Mouse (Mus musculus) cerebellum, adult 8-10 months (tissue): ENCODE results near the gene Cacna2d2.
"Not testable (repeated sequence)": the region's sequence is repeated elsewhere in the genome, so short reads cannot be mapped to it uniquely, and the experiment has no call there.

Experiments used
- DNase-seq: peaks from one replicate; pipeline ENCODE4 v3.0.0; 2022

The Cacna2d2 gene

GRCm38 (mm10) chr9:107566041-107566709 lies 166.8 kb downstream of the Cacna2d2 start:
- peak; percentile 74 for DNase-seq

- no peak for DNase-seq
Observed at GRCm38 (mm10) chr9:107566855-107567254, 167.4 kb downstream of the Cacna2d2 start.

GRCm38 (mm10) chr9:107567702-107568319 lies 168.4 kb downstream of the Cacna2d2 start, which contains the start of gene Hyal2:
Hyal2 (plus strand) TSS chr9:107567945.
- no peak for DNase-seq

GRCm38 (mm10) chr9:107568331-107569261 lies 169.2 kb downstream of the Cacna2d2 start:
- DNase-seq: peak; percentile 77

GRCm38 (mm10) chr9:107569270-107569669 lies 169.9 kb downstream of the Cacna2d2 start:
- DNase-seq: no peak

- DNase-seq: no peak
Observed at GRCm38 (mm10) chr9:107570016-107570415, 170.6 kb downstream of the Cacna2d2 start.

GRCm38 (mm10) chr9:107570845-107571244 lies 171.4 kb downstream of the Cacna2d2 start:
- DNase-seq: no peak

- no peak for DNase-seq
Observed at GRCm38 (mm10) chr9:107571534-107572326, 172.3 kb downstream of the Cacna2d2 start.

GRCm38 (mm10) chr9:107572327-107572662 lies 172.9 kb downstream of the Cacna2d2 start:
- DNase-seq: no peak

GRCm38 (mm10) chr9:107573774-107574173 lies 174.4 kb downstream of the Cacna2d2 start:
- DNase-seq: not testable (repeated sequence)

- no peak for DNase-seq
Observed at GRCm38 (mm10) chr9:107575579-107576356, 176.4 kb downstream of the Cacna2d2 start.

GRCm38 (mm10) chr9:107576357-107577107 lies 177.1 kb downstream of the Cacna2d2 start, which contains the start of gene Hyal1:
Hyal1 (plus strand) TSS chr9:107576927.
- no peak for DNase-seq

- DNase-seq: no peak
Observed at GRCm38 (mm10) chr9:107577871-107578270, 178.5 kb downstream of the Cacna2d2 start.

- DNase-seq: no peak
Observed at GRCm38 (mm10) chr9:107578587-107578986, 179.2 kb downstream of the Cacna2d2 start, which contains the start of gene Naa80. Naa80 (plus strand) TSS chr9:107578887.
